Mouse (Mus musculus): ENCODE measurements at regions not wholly inside any gene's neighbourhood (a gene's known extent, or its start where the extent isn't known, plus 50 kb on each side); places are given as distances from the start of the nearest gene placed in this dataset.
A peak's percentile ranks its signal among the peaks of the same experiment; 100 is the strongest.

- no peak for DNase-seq (ENCODE audit: low spot score in 2 of 2)
- intact Hi-C loops (cut with DNase I) = no loop called here
These were observed 53.7 kb upstream of the Foxb1 start for GRCm38 (mm10) chr9:69814432-69814831.

GRCm38 (mm10) chr9:69823179-69823966, 62.6 kb upstream of the Foxb1 start:
- intact Hi-C loops (cut with DNase I) = no loop called here
- DNase-seq (ENCODE audit: low spot score in 2 of 2) = peak; percentile 5 to 34

GRCm38 (mm10) chr9:69828428-69828827, 67.7 kb upstream of the Foxb1 start:
- DNase-seq (ENCODE audit: low spot score in 2 of 2) = no peak
- intact Hi-C loops (cut with DNase I) = no loop called here

- no peak for DNase-seq (ENCODE audit: low spot score in 2 of 2)
- intact Hi-C loops (cut with DNase I) = no loop called here
These were observed 74.7 kb upstream of the Foxb1 start for GRCm38 (mm10) chr9:69835396-69835795.

DNA sequence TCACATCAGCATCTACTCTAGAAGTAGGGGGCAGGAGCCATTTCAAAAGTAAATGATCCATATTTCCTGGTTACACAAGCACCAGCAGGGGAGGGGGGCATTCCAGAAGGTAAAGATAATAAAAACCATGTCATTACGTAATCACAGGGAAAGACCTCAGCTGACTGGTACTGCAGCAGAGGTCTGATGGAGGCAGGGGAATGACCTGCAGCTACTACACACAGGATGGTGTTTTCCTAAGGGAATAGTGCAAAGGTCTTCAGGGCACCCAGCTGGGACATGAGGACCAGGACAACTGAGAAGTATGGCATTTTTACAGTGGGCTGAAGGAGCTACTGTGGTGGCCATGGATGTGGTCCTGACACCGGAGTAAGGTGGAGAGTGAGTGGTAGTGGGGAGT, 78.5 kb upstream of the Foxb1 start:
- DNase-seq (ENCODE audit: low spot score in 2 of 2) = no peak
- intact Hi-C loops (cut with DNase I) = no loop called here

DNA sequence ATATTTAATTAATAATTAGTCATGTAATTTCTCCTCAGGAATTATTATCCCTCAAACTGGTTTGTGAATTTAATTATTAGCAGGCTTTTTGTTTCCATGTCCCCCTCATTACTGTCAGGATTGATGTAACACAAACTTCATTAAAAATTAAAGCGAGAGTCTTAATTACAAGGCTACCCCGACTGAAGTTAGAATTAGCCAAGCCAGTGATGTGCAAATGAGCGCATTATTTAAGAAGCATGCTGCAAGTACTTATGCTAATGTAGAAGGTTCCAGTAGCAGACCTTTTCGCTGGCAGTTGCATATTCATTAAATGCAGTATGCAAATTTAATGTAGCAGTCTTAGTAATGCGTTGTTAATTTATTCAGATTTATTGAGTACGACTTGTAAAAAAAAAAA, 84.0 kb upstream of the Foxb1 start:
- intact Hi-C loops (cut with DNase I) = no loop called here
- DNase-seq (ENCODE audit: low spot score in 2 of 2) = no peak

GRCm38 (mm10) chr9:69845210-69845609, 84.5 kb upstream of the Foxb1 start:
- intact Hi-C loops (cut with DNase I) = no loop called here
- DNase-seq (ENCODE audit: low spot score in 2 of 2) = no peak

GRCm38 (mm10) chr9:69856621-69857020, 95.9 kb upstream of the Foxb1 start:
- DNase-seq (ENCODE audit: low spot score in 2 of 2) = no peak
- intact Hi-C loops (cut with DNase I) = no loop called here

GRCm38 (mm10) chr9:69858619-69859018, 97.9 kb upstream of the Foxb1 start:
- intact Hi-C loops (cut with DNase I) = no loop called here
- no peak for DNase-seq (ENCODE audit: low spot score in 2 of 2)

- intact Hi-C loops (cut with DNase I) = no loop called here
These were observed 109.4 kb upstream of the Foxb1 start for GRCm38 (mm10) chr9:69870182-69870581.

GRCm38 (mm10) chr9:69886351-69886750, 102.9 kb upstream of the Bnip2 start:
- intact Hi-C loops (cut with DNase I) = no loop called here
- peak in 1 of 2 experiments; percentile 15 for DNase-seq (ENCODE audit: low spot score in 2 of 2)

More at GRCm38 (mm10) chr9:69870182-69870581, 109.4 kb upstream of the Foxb1 start:
- DNase-seq (ENCODE audit: low spot score in 2 of 2) = no peak

DNA sequence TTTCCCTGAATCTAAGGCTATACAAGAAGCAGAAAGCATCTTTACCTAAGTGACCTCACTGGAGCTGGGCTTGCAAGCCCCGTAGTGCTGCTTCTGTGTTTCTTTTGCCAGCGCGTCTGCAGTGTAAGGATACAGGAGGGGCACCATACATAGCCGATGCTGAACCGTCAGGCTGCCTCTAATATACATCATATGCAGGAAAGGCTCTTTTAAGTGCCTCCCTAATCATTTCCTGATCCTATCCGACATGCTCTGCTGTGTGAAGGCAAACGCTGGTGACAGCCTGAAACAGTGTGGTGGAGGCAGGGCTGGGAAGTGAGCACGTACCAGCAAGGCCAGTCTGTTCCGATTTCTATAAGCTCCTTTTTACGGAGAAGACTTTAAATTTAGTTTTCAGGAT, 91.2 kb upstream of the Bnip2 start:
- DNase-seq (ENCODE audit: low spot score in 2 of 2) = no peak

GRCm38 (mm10) chr9:69899371-69899770, 89.9 kb upstream of the Bnip2 start:
- peak; percentile 11 to 14 for DNase-seq (ENCODE audit: low spot score in 2 of 2)
- intact Hi-C loops (cut with DNase I) = no loop called here

More for the DNA sequence above, 91.2 kb upstream of the Bnip2 start:
- intact Hi-C loops (cut with DNase I) = no loop called here

- intact Hi-C loops (cut with DNase I) = no loop called here
These were observed 88.4 kb upstream of the Bnip2 start for GRCm38 (mm10) chr9:69900871-69901270.

DNA sequence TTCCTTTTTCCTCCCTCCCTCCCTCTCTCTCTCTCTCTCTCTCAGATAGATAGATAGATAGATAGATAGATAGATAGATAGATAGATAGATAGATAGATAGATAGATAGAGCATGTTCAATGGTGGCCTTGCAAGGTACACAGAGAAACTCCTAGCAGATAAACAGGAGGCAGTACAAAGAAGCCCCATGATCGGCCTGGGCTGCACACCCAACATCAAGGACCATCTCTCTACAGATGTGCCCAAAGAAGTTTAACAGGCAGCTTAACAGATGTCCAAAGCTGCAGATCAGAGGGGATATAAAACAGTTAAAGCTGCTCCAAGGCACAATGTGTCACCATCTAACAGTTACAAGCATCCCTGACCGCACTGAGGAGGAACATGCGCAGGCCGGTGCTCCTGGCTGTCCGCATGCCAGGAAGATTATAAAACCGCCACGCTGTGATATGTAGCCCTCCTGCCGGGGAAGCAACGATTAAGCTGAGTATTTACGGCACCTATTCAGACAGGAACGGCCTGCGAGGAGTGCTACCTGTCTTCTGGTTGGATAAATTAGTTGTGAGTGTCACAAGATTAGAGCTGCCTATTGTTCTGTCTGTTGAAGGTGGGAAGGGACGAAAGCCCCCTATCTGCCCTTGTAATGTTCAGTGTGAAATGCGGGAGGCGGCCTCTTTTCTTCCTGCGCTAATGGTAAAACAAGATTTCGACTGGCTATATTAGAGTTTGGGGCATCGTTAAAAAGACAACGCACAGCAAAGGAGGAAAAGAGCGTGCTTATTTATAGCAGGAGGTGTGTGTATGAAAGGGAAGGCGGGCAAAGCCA, 81.9 kb upstream of the Bnip2 start:
- intact Hi-C loops (cut with DNase I) = no loop called here
- DNase-seq (ENCODE audit: low spot score in 2 of 2) = peak in 1 of 2 experiments; percentile 20

More at GRCm38 (mm10) chr9:69900871-69901270, 88.4 kb upstream of the Bnip2 start:
- DNase-seq (ENCODE audit: low spot score in 2 of 2) = no peak

DNA sequence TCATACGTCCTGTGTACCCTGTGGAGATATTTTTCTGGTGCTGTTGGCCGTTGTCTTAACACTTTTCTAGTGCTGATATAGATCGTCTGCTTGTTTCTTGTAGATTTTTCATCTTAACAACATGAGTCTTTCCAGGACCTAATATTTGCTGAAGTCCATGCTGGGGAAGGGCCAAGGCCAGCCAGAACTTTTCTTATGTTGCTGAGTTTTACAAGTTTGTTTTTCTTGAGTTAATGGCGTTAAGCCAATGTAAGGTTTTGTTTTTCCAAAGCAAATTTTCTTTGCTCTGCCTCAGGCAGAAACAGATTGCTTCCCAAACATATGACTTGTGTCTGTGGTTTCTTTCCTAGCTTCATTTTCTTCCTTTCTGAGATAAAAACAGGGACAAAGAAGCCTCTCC, 78.6 kb upstream of the Bnip2 start:
- intact Hi-C loops (cut with DNase I) = no loop called here
- DNase-seq (ENCODE audit: low spot score in 2 of 2) = no peak

DNA sequence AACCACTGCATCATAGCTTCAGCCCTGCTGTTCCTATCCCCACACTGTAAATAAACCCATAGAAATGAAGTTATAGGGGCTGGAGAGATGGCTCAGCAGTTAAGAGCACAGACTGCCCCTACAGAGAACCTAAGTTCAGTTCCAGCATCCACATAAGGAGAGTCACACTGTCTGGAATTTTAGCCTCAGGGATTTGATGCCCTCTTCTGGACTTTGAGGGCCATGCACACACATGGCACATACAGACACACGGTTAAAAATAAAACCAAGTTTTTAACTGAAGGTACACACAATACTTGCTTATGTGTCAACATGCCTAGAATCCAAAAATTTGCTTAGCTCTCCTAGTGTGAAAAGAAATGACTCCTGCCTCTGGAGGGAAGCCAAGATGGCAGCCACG, 61.1 kb upstream of the Bnip2 start:
- no peak for DNase-seq (ENCODE audit: low spot score in 2 of 2)
- intact Hi-C loops (cut with DNase I) = no loop called here

DNA sequence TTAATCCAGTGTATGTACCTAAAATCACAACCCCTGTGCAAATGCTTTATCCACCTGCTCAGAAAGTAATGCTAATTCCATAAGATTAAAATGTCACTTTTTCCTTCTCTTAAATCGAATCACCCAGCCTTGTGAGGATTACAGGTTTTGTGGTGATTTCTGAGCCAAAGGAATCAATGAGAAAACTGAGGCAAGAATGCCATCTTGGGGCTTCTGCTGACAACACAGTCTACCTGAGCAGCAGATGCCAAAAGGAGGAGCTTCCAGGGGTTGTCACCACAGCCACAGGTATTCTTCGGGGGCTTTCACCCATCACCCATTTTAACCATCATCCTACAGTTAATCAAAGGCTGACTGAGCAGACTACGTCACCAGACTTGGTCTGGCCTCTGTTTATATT, 51.4 kb upstream of the Bnip2 start:
- intact Hi-C loops (cut with DNase I) = no loop called here
- no peak for DNase-seq (ENCODE audit: low spot score in 2 of 2)

Data from left cerebral cortex, postnatal 25 days (tissue).